Mouse (Mus musculus): ENCODE results near the gene Cacnb4.

The Cacnb4 gene

DNA sequence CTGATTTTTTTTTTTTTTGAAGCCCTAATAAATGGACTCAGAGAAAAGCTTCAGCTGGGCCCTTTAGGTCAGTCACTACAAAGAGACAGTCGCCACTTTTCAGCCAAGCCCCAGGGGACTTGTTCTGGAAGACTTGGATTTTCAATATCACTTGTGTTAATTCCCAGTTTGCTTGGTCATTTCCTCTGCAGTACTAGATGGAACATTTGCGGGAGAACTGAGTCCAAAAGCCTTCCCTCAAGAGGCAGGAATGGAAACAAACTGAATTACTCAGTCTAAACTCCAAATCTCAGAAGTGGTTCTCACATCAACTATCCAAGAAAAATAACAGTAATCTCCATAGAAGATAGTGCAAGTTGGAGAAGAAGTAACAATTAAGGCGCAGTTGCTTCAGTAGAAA, 109.2 kb downstream of the Cacnb4 start:
- DNase-seq (ENCODE audit: low spot score): no peak

DNA sequence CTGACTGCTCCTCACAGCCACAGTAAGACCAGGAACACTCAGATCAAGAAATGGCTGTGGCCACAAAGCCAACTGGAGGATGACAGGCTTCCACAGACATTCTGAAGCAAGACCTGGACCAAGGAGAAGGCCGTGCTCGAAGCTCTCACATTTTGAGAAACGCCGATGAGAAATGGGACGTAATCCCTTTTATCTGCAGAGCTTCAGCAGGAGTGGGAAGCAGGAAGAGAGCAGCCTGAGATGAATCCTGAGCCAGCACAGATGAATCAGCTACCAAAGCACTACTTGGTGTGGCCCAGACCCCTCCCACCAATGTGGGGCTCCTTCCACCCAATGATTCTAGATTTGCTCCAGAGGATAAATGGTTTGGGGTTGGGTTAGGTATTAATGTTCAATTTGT, 113.4 kb downstream of the Cacnb4 start:
- no peak for DNase-seq (ENCODE audit: low spot score)

DNA sequence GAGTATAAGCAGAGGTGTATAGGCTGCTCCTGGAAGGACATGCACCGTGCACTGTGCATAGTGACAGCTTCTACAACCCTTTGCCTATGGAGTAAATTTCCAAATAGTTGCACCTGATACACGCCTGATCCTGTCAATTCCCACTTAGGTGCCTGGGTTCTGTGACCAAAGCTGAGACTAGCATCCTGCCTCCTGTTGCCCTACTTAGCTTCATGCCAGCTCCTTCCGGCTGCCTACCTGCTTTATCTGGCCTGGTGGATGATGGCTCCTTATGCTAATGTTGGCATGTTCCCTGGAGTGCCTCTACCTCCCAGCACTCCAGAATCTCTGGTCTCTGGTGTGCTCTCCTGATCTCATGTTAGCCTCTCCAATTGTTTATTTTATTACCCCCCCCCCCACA, 114.3 kb downstream of the Cacnb4 start:
- no peak for DNase-seq (ENCODE audit: low spot score)

DNA sequence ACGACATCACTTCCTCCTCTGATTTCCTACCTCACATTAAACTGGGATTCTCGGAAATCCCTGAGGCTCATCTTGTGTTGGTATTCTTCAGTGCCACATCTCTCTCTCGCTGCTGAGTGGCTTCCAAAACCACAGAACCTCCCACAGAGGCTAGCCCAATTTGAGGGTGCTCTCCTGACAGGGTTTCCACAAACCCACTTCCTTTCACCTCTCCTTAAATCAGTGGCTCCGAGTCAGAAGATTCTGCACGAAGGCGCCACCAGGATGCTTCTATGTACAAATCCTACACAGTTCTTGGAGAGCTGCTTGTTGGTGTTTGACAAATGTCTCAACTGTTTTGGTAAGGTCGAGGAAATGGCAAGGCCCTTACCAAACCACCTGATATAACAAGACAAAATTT, 115.5 kb downstream of the Cacnb4 start:
- peak; percentile 42 for DNase-seq (ENCODE audit: low spot score)

DNA sequence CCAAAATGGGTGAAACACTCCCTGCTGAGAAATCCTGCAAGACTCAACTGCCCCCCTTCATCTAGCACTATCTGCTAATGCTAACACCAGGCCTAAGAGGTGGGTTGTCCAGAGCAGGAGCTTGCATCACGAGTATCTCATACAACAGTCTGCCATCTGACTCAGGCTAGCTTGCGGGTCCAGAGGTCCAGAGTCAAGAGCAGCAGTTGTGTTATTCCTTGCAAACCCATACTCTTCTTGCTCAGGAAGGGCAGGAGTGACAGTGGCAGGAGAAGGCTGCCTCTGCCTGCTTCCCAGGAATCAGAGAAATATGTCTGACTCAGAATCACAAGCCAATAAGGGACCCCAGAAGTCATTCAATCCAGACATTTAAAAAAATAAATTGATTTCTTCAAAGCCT, 116.4 kb downstream of the Cacnb4 start:
- DNase-seq (ENCODE audit: low spot score): no peak

DNA sequence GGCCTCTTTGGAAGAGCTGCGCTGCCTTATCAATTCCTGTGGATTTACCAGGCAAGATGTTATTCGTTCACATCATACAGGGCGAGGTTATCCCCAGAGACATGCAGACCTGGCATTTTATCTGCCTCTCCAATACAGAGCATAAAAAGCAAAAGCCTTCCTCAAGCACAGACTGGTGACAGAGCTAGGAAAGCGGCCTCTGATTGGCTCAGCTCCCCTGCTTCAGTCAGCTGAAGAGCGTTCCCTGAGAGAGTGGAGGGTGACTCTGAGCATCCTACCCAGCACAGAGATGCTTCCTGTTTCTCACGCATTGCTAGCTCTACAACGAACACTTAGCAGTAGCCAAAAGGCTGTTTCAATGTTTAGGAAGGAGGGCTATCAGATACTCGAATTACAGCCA, 118.2 kb downstream of the Cacnb4 start:
- DNase-seq (ENCODE audit: low spot score): no peak

DNA sequence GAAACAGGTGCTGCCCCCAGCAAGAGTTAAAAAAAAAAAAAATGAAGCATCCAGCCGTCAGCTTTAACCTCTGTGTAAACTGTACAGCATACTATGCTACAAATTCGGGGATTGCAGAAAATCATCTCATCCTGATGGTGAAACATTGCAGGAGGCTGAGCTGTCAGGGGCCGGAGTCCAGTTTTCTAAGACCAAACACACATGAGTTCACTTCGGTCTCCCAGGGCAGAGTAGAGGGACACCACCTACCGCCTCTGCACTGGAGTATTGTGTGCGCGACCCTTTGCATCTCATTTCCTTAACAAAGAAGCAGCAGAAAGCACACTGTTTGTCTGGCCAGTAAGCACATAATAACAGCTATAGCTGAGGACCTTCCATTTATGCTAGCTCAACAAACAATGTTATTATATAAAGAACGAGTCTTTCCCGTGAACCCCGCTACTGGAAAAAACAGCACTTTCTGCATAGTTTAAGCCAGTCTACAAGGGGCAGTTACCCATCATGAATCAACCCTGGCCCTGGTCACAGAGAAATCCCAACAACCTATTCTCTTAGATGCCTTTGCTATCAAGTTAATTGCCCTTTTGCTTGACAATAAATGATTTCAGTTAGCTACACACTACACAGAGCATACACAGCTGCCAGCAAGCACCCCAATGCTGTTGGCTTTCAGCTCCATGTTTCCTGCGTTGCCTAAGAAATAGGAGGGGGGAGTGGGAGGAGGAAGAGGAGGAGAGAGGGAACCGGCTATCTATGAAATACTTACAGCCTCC, 118.9 kb downstream of the Cacnb4 start:
- DNase-seq (ENCODE audit: low spot score): no peak

DNA sequence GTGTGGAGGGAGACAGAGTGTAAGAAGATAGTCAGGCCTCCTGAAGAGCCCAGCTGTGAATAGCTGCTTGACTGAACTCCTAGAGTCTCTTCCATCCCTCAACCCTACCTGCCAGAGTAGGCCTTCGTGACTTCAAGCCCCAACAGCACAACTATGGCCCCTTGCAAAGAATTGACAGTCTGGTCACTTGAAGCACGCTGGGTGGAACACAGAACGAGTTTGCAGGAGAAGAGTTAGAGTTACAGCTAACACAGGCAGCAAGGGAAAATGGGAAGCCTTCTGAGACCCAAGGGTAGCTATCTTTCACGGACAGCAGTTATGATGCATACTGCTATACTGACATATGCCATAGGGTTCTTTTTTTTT, 119.7 kb downstream of the Cacnb4 start:
- DNase-seq (ENCODE audit: low spot score): no peak

DNA sequence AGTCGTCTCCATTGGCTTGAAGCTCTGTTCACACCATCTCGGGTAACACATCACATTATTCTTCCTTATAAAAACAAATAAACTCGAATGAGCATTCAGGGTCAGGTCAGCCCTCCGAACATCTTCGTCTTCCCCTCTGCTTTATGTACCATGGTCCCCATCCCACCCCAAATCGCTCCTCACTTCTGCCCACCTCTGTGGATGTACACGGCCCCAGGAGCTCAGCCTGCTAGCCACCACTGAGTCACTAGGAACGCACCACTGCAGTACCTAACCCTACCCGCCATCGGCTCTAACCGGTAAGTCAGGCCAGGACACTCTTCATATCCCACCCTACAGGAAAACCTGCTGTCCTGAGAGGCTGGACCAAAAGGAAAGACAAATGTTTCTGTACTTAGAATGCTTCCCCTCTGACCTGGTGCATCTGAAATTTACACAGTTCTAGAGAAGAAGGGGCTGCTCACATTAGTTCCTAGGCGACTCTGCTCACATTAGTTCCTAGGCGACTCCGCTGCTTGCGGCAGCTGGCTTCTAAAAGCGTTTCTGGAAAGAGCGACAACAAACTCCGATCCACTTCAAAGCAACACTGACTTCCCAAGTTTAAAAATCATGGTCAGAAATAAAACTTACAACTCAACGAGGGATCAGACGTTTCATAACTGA, 120.2 kb downstream of the Cacnb4 start:
- DNase-seq (ENCODE audit: low spot score): no peak

DNA sequence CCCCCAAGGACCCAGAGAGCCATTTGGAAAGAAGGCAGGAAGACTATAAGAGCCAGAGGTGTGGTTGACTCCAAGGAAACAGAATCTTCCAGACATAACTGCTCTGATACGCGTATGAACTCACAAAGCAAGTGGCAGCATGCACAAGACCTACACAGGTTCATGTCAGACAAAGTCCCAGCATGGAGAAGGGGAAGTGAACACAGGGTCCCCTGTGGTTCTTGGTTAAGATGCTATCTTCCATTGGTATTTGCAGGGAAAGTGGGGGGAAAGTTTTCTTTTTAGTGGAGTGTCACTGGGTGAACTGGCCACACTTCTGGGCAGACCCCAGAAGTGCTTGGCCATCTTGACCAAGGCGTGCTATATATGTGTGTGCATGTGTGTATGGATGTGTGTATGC, 128.2 kb downstream of the Cacnb4 start:
- DNase-seq (ENCODE audit: low spot score): no peak

DNA sequence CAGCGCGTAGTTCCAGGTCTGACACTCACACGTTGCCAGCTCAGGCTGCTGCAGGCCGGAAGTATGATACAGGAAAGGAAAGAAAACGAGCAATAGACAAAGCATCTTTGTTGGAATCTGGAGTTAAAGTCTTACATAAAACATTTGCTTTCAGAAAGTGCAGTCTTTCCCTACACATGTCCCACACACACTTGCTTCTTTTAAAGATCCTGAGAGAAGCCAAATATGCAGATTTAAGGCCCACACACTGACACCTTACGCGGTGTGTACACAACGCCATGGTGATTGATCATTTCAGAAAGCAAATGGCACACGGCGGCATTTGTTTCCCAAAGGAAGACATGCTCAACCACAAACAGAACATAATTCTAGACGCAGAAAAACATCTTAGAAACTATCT, 129.3 kb downstream of the Cacnb4 start:
- DNase-seq (ENCODE audit: low spot score): no peak

DNA sequence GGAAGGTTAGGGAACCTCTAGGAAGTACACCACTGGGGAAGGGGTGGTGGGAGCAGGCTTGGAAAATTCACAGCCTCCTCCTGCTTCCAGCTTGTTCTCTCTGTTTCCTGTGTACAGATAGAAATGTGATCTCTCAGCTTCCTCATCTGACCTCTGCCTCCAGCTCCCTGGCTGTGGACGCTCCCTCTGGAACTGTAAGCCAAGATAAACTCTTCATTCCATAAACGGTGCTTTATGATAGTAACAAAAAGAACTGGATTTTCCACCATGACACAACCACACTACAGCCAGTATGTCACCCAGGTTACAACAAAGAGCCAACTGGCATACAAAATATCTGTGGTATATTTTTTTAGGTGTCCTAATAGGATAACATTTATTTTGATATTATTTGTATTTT, 132.1 kb downstream of the Cacnb4 start:
- no peak for DNase-seq (ENCODE audit: low spot score)

DNA sequence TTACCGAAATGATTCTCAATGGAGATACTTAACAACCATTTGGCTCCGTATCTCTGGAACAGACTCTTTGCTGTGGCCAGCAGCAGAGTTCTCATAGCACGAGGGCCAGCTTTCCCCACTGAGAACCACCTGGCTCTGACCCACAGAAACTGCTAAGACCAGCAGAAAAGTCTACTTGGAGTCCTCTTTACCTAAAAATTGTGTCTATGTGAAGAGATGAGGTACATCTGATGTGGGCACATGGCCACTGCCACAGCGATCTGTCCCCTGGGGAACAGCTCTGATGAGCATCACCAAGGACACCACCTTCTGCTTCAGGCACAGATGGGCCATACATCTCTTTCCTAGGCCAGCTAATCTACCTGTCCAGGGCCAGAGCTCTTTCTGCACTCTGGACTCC, 135.6 kb downstream of the Cacnb4 start:
- DNase-seq (ENCODE audit: low spot score): no peak

DNA sequence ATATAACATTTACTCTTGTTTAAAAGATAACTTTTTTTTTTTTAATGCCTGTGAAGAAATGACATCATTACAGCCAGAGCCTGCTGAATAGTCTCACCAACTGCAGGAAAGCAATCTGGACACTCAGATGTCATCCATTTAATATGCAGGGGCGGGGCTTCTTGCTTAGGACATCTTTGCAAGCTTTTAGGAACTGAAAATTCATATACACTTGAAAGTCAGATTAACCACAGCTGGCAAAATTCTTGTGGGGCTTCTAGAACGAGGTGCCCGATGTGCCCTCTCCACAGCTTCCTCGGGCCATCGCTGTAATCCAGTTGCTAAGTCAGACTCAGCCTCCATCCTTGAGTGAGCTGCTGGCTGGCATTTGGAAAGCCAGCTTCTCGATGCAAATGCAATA, 137.3 kb downstream of the Cacnb4 start:
- DNase-seq (ENCODE audit: low spot score): no peak

DNA sequence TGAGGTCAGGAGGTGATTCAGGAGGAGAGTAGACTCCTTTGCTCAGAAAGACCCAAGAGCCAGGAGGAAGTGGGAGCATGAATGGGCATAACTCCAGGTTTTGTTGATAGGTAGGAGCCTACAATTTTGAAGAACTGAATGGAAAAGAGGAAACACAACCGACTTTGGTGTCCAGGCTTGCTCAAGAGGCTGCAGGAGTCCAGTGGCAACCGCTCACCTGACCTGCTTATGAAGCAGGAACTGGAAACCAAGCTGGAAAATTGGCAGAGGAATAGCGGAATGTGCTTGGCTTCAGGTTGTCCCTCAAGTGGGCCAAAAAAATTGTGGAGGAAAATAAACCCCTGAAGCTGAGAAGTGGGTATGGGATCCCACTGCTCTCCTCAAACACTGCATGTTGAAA, 139.0 kb downstream of the Cacnb4 start:
- no peak for DNase-seq (ENCODE audit: low spot score)

DNA sequence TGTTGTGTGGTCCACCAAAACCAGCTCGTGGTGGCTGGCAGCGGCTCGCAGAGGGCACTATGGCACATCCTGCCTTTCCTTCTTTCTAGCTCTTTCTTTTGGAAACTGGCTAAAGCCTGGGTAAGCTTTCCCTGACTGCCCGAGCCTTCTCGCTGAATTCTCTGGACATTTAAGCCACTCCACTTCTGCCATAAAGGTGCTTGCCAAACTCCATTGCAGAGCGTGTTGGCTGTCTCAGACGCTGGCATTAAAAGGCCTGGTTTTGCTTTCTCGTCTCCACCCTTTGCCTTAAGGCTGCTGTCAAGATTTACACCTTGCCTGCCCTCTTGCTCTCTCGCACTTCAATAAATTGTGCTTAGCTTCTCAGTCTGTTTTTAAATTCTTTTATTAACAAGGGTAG, 139.5 kb downstream of the Cacnb4 start:
- no peak for DNase-seq (ENCODE audit: low spot score)

DNA sequence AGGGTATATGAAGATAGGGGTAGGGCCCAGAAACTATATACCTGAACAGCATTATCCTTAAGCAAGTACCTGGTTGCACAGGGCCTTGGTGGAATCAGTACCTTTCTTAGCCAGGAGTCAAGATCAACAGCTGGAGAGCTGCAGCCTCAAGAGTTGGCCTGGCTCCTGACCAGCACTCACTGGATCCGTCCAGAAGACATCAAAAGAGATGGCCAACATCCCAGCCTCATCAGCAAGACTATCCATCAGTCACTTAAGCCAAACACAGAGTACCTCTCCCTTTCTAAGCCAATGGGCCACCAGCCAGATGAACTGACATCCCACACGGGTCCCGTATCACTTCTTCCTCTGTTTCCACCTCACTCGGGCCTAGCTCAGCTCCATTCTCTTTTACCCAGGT, 140.1 kb downstream of the Cacnb4 start:
- no peak for DNase-seq (ENCODE audit: low spot score)

DNA sequence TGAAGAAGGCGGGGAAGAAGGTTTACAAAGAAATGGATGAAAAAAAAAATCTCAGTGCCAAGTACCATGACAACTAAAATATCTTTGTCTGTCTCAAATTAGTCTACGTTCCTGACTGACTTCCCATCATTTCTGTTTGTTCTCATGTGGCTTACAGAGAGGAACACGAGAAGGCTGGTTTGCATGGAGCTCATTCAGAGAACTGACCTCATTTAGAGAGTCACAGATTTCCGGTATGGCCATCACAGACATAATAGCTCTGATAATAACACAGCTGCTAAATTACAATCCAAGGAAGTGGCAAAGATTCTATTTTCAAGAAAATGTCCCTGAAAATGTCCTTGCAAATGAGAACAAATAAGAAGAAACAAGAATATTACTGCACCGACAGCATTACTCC, 142.9 kb downstream of the Cacnb4 start:
- no peak for DNase-seq (ENCODE audit: low spot score)

DNA sequence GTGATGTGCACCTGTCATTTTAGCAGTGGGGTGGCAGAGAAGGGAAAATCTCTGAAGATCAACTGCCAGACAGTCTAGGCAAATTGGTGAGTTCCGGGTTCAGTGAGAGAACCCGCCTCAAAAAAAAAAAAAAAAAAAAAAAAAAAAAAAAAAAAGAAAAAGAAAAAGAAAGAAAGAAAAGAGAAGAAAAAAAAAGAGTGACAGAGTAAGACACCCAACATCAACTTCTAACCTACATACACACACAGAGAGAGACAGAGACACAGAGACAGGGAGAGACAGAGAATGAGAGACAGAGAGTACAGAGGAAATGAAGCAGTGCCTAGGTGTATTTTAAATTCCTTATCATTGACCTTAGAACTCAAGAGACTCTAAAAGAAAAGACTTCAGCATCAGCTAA, 146.1 kb downstream of the Cacnb4 start:
- DNase-seq (ENCODE audit: low spot score): no peak

DNA sequence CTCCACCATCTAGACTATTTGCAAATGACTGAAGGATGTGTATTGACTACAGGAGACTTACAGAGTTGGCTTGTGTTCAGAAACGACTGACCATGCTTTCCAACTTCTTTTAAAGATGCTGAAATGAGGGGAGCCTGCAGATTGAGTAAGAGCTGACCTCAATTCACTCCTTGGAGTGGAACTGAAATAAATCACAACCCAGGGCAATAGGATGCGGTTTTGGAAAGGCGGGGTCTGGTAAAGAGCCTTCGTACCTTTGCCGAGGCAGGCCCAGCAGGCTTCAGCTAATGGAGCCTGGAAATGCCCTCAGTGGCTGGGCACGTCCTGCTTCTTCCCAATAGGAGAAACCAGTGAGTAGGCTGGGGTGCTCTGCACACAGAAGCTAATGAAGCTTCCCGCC, 147.4 kb downstream of the Cacnb4 start:
- no peak for DNase-seq (ENCODE audit: low spot score)

DNA sequence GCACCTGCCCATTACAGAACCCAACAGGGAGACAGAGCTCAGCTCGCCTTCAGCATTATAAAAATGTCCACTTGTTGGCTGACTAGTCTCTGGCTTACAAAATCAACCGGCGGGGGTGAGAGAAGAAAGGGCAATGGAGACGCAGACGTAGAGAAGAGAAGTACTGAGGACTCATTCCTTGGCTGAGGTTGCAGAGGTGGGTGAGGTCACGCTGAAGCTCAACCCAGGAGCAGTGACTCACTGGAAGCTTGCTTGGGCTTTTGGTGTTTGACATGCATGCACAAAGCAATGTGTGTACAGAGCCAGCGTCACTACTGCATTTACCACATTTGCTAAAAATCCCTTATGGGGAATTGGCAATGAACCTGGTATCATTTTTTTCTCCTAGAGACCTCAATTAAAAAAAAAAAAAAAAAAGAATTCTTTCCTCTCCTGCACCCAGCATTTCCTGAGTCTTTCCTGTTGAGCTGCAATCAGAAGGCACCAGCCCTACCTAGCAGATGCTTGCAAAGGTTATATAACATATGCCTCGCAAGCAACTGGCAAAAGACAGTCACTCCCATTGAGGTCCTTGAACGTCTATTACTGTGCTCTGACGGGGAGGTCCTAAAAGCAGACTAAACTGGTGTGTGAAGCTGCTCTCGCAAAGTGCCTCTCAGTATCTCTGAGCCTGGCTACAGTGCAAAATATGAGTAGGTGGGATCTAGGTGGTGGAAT, 150.6 kb downstream of the Cacnb4 start:
- DNase-seq (ENCODE audit: low spot score): no peak

DNA sequence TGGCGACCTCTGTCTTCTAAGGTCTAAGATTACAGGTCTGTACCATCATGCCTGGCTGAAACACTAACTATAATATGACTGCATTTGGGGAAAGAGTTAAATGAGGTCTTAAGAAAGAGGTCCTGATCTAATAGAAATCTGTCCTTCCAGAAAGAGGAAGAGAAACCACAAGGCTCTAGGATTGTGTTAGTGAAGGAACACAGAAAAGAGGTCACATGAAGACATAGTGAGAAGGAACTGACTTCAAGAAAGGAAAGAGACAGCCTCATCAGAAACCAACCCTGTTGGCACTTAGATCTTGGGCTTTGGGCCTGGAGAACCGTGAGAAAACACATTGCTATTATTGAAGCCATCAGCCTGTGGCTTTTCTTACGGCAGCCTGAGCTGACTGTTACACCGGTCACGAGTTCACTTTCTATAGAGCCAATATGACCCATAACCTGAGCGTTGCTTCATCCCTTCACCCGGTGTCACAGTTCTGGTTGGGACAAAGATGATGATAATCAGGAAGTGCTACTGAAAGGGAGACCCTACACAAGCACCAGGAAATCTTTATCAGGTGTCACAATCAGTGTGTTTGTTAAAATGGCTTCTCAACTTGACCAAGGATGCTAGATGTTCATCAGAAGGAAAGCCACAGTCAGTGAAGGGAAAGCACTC, 153.4 kb downstream of the Cacnb4 start:
- no peak for DNase-seq (ENCODE audit: low spot score)

DNA sequence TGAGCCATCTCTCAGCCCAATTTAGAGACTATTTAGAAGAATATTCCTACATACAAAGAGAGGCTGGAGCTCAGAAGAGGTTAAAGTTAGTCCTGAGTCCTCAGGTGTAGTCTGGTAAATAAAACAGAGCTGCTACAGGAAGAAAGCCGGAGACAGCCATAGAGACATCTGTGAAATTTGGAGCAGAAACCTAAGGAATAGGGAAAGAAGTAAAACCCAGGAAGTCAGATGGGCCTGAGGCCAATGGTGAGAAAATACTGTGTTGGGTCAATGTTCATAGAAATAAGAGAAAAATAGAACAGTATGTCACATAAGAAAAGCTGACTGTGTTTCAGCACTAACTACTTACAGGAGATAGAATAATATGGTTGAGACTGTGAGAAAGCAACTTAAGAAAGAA, 155.6 kb downstream of the Cacnb4 start:
- no peak for DNase-seq (ENCODE audit: low spot score)

Data from T-cell, adult 2 months (primary cell).